Mouse (Mus musculus): Measurements from ENCODE around the gene Cox8a.

- TF ChIP-seq CTCF (IDR thresholded peaks at IDR 0.05; ENCODE audit: extremely low read depth, insufficient read depth, low read length), result no peak
- no peak for TF ChIP-seq POLR2A (IDR thresholded peaks at IDR 0.05; ENCODE audit: extremely low read depth, insufficient read depth, low read length)
These were observed 6.8 kb upstream of the Cox8a start for GRCm38 (mm10) chr19:7224253-7224652.
